10 mouse cellular contexts compared by ENCODE assay signal in the genomic region with DNA sequence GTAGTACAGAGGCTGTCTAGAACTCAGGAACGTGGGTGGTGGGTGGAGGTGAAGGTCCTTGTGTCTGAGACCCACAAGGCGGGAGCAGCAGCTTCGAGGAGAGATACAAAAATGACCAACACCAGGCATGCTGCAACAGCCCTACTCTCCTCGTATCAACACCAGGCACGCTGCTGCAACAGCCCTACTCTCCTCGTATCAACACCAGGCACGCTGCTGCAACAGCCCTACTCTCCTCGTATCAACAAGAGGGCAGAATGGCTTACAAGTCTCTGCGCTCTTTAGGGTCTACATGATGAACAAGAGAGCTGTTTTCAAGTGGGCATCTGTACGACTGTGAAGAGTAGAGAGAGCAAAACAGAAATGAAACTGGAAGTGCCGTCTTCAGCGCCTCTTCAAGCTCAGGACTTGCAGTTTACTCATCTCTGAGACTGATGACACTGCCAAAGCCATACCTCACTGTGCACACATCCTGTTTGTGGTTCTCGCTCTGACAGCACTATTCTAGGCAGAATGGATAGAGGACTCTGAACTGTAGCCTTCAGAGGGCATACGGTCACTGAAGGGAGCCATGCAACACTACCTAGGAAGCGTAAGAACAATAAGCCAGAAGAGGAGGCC.
A peak's percentile ranks its signal among the peaks of the same experiment; 100 is the strongest.
DNase-seq lines count a peak whose midpoint lies in the region; ATAC-seq lines count a peak whose summit lies in the region.
"Had no signal": no experiment of that assay in that cellular context is flagged by ENCODE, and none has a peak within 500 bp of the region (broad histone marks: within the 10 kb centered on the region; RNA-seq: fewer than 3 reads in every experiment).

No protein-coding gene starts in this region.

- no peak overlapping the region for H3K4me3 ChIP-seq in hindbrain, embryonic 13.5 days
- H3K4me3 ChIP-seq in midbrain, embryonic 16.5 days (ENCODE audit: low read depth, low read length): no peak overlapping the region
- H3K4me3 ChIP-seq: limb, embryonic 12.5 days had no signal

- 87% methylated on average over 15 of the region's 15 CpGs for WGBS in hindbrain, embryonic 13.5 days
- 89% methylated on average over 15 of the region's 15 CpGs for WGBS in midbrain, embryonic 16.5 days

- H3K27ac ChIP-seq in hindbrain, embryonic 13.5 days: no peak overlapping the region
- no peak overlapping the region for H3K27ac ChIP-seq in midbrain, embryonic 16.5 days (ENCODE audit: low read length)
- H3K27ac ChIP-seq: limb, embryonic 12.5 days had no signal

- no peaks in the 10 kb centered on the region for H3K36me3 ChIP-seq in hindbrain, embryonic 13.5 days
- no peaks in the 10 kb centered on the region for H3K36me3 ChIP-seq in midbrain, embryonic 16.5 days (ENCODE audit: control insufficient read depth, insufficient read depth, low read length)

- no peaks in the 10 kb centered on the region for H3K9me3 ChIP-seq in hindbrain, embryonic 13.5 days
- no peaks in the 10 kb centered on the region for H3K9me3 ChIP-seq in midbrain, embryonic 16.5 days (replicated peaks; ENCODE audit: control insufficient read depth, low read length, poor library complexity, severe bottlenecking)
- H3K9me3 ChIP-seq: limb, embryonic 12.5 days had no signal

- DNase-seq in 3T3-L1 (ENCODE audit: low read depth, low spot score): peak; percentile 27
- DNase-seq in CD8-positive naive resting alpha-beta T cell, adult 2 months (ENCODE audit: low read depth in 2 of 2, low spot score in 2 of 2): peak; percentile 33 to 55
- DNase-seq in liver: peak; percentile 29
- peak; percentile 39 for DNase-seq in skeletal muscle tissue, adult 2 months (ENCODE audit: low read depth, low spot score)
- DNase-seq in adrenal gland, adult 2 months: no peak
- no peak for DNase-seq in left cerebral cortex, adult 11 months (ENCODE audit: low spot score)
- DNase-seq: cerebellum, adult 9-11 months had no signal

- no peaks in the 10 kb centered on the region for H3K27me3 ChIP-seq in hindbrain, embryonic 13.5 days
- H3K27me3 ChIP-seq in midbrain, embryonic 16.5 days (ENCODE audit: control insufficient read depth, insufficient read depth, low read depth, low read length): no peaks in the 10 kb centered on the region
- H3K27me3 ChIP-seq: limb, embryonic 12.5 days had no signal

- no peak for ATAC-seq in hindbrain, embryonic 13.5 days (ENCODE audit: low FRiP score)
- ATAC-seq in midbrain, embryonic 16.5 days: no peak

- no peak overlapping the region for H3K4me2 ChIP-seq in hindbrain, embryonic 13.5 days
- H3K4me2 ChIP-seq in midbrain, embryonic 16.5 days (ENCODE audit: low read length): no peak overlapping the region
- H3K4me2 ChIP-seq: limb, embryonic 12.5 days had no signal

- no peak overlapping the region for H3K9ac ChIP-seq in hindbrain, embryonic 13.5 days
- no peak overlapping the region for H3K9ac ChIP-seq in midbrain, embryonic 16.5 days (ENCODE audit: low read depth, low read length)
- H3K9ac ChIP-seq: limb, embryonic 12.5 days had no signal

- H3K4me1 ChIP-seq in hindbrain, embryonic 13.5 days (replicated peaks): no peaks in the 10 kb centered on the region
- no peaks in the 10 kb centered on the region for H3K4me1 ChIP-seq in midbrain, embryonic 16.5 days (ENCODE audit: control insufficient read depth, insufficient read depth, low read length)

Comparison
In these comparisons a context has a peak if more than half of its experiments do, and no peak if none do; other contexts are left out.
1. DNase-seq: peak in 3T3-L1 (single experiment), CD8-positive naive resting alpha-beta T cell, adult 2 months (2 of 2), liver (single experiment) and skeletal muscle tissue, adult 2 months (single experiment); none in adrenal gland, adult 2 months (single experiment) and left cerebral cortex, adult 11 months (single experiment).